Mouse (Mus musculus): ENCODE data around the gene Tspan32. TPM values are rescaled to one million over a fixed set of nuclear protein-coding genes. Genes with fewer than 3 reads are reported as not detected.

Tspan32 gene
- polyA plus RNA-seq, 1 experiment from 2014 or later: 3.4 TPM

DNA sequence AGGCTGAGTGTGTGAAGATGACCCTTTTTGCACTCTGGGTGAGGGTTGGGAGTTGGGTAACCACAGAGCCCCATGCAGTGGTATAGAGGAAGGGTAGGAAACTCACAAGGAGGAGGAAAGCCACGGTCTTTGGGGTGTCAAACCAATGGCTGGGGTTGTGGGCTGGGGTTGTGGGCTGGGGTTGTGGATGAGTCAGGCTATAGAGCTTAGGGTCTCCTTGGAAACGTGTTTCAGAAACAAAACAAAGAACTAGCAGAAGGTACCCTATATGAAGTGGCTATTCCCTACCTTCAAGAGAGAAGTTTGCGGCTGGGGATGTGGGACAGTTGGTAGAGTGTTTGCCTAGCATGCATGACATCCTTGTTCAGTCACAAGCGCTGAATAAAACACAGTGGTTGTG lies 5.2 kb downstream of the Tspan32 start:
- H3K4me2 ChIP-seq (replicated peaks): peak overlapping the region; percentile 55
- no peak for ATAC-seq (ENCODE audit: low FRiP score, low read depth)

DNA sequence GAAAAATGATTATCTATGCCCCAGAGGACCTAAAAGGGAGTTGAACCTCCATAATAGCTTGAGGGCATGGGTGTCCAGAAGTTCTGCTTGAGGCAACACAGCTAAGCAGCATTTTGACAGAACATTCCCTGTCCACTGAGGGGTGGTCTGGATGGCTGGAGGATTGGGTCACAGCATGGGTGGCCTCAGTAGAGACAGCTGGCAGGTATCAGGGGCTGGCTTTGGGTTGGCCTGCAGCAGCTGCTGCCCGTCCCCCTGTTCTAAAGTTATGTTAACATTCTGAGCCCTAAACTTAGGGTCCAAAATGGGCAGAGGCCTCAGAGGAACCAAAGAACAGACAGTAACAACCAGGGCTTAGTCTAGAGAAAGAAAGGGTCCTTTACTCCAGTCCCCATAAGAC lies 6.4 kb downstream of the Tspan32 start:
- H3K27me3 ChIP-seq: no peaks in the 10 kb centered on the region

More for the DNA sequence above, 5.2 kb downstream of the Tspan32 start:
- H3K36me3 ChIP-seq: no peaks in the 10 kb centered on the region
- no peaks in the 10 kb centered on the region for H3K9me3 ChIP-seq
- H3K4me1 ChIP-seq: peaks cover 67% of the 10 kb centered on the region
- no peak overlapping the region for H3K9ac ChIP-seq
- peak overlapping the region; percentile 99 for H3K27ac ChIP-seq
- WGBS: 86% methylated on average over 4 of the region's 4 CpGs
- H3K27me3 ChIP-seq: no peaks in the 10 kb centered on the region
- no peak overlapping the region for H3K4me3 ChIP-seq

DNA sequence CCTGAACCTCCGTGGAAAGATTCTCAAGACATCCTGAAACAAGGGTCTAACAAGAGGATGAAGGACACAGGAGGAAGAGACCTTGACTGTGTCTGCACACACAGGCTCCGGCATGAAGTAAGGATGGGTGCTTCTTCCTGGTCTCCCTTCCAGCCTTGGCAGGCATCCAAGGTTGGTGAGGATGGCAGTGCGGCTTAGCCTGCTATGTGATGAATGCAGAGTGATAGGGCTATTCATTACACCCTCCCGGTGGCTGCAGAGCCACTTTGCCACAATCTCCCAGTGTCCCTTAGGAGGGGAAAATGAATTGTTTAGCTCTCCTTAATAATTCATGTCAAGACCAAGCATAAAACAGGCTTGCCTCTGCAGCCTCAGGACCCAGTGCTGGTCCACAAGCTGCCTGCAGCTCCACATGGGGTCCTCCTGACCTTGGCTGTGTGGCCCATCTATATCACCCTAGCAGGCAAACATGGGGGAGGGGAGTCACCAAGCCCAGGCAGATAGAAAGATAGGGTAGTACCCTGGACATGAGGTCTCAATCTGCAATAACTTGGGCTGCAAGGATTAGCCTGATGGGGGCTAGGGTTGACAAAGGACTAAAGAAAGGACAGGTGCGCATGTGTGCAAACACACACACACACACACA lies 7.5 kb downstream of the Tspan32 start:
- H3K4me2 ChIP-seq (replicated peaks): no peak overlapping the region
- no peaks in the 10 kb centered on the region for H3K9me3 ChIP-seq
- H3K36me3 ChIP-seq: no peaks in the 10 kb centered on the region
- H3K4me1 ChIP-seq: peaks cover 66% of the 10 kb centered on the region
- no peak overlapping the region for H3K4me3 ChIP-seq
- H3K27ac ChIP-seq: no peak overlapping the region; the same call in 1 of the 2 replicates
- WGBS: 84% methylated on average over 5 of the region's 5 CpGs
- no peaks in the 10 kb centered on the region for H3K27me3 ChIP-seq
- no peak for ATAC-seq (ENCODE audit: low FRiP score, low read depth)
- H3K9ac ChIP-seq: no peak overlapping the region

More for the DNA sequence above, 6.4 kb downstream of the Tspan32 start:
- H3K9me3 ChIP-seq: no peaks in the 10 kb centered on the region
- peak overlapping the region; percentile 99; the same call in 1 of the 2 replicates for H3K27ac ChIP-seq
- no peak overlapping the region for H3K4me2 ChIP-seq (replicated peaks)
- H3K36me3 ChIP-seq: no peaks in the 10 kb centered on the region
- no peak overlapping the region for H3K4me3 ChIP-seq
- no peak overlapping the region for H3K9ac ChIP-seq
- H3K4me1 ChIP-seq: peaks cover 67% of the 10 kb centered on the region
- no peak for ATAC-seq (ENCODE audit: low FRiP score, low read depth)
- 86% methylated on average over 1 of the region's 1 CpGs for WGBS

DNA sequence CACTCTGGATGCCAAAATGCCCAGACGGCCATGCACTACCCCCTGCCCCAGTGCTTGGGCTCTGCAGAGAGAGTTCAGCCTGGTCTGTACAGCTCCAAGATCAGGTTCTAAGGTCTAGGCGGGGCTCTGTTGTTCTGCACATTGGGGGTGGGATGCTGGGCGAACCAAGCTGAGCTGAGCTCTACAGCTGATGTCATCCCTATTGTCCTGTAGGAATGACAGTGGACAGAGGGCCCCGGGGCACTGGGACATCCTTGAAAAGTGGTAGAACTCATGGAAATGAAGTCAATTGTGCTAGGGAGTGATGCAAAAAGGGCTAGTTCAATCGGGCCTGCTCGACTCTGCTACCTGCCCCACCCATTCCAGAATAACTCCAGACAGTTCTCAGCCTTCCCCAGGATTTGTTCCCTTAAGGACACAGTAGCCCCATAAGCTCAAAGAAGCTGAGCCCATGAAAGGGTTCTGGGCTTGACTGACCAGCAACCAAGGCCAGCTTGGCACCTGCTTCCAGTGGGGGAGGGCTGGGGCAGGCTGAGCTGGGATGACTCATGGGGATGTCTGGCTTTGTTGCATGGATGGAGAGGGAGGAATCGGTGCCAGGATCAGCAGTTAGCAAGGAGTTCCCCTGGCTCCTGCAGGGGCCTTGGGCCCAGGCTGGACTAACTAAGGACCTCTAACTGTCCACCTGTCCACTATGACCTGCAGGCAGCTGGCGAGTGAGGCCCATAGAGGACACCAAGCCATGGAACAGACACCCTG lies 8.8 kb downstream of the Tspan32 start:
- H3K27ac ChIP-seq: peak overlapping the region; percentile 10; the same call in 1 of the 2 replicates
- no peaks in the 10 kb centered on the region for H3K9me3 ChIP-seq
- H3K9ac ChIP-seq: no peak overlapping the region
- H3K27me3 ChIP-seq: no peaks in the 10 kb centered on the region
- H3K4me3 ChIP-seq: no peak overlapping the region
- H3K4me1 ChIP-seq: peaks cover 53% of the 10 kb centered on the region
- WGBS: 75% methylated on average over 8 of the region's 8 CpGs
- H3K36me3 ChIP-seq: no peaks in the 10 kb centered on the region
- H3K4me2 ChIP-seq (replicated peaks): no peak overlapping the region
- ATAC-seq (ENCODE audit: low FRiP score, low read depth): no peak

DNA sequence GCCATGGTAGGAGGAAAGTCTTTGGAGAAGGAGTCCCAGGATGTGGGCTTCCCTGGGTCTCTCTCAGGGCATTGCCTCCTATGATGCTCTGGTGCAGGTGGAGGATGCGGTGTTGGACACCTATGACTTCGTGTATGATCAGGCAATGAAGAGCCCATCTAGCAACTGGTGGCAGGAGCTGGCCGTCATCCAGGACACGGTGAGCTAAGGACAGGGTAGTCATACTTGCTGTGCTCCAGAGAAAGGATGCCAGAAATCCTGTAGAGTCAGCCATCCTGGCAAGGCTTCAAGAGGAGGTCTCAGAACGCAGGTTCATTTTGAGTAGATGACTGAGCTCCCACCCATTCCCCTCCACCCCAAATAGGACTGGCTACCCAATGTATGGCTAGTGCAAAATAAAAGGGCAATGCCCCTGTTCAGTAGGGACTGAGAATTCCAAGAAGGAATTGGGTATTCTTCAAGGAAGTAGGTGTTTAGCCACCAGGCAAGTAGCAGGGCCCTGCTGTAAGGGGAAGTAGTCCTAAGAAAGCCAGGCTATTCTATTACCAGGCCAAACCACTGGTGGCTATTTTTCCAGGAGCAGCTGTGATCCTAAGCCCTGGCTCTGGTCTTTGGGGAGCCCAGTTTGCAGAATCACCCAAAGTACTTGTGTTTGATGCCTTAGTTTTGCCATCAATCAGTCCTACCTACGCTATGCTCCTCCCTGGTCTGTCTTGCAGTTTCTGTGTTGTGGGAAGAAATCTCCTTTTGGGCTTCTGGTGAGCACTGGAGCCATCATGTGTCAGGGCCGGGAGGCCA lies 10.2 kb downstream of the Tspan32 start:
- WGBS: 83% methylated on average over 7 of the region's 7 CpGs
- H3K27me3 ChIP-seq: no peaks in the 10 kb centered on the region

DNA sequence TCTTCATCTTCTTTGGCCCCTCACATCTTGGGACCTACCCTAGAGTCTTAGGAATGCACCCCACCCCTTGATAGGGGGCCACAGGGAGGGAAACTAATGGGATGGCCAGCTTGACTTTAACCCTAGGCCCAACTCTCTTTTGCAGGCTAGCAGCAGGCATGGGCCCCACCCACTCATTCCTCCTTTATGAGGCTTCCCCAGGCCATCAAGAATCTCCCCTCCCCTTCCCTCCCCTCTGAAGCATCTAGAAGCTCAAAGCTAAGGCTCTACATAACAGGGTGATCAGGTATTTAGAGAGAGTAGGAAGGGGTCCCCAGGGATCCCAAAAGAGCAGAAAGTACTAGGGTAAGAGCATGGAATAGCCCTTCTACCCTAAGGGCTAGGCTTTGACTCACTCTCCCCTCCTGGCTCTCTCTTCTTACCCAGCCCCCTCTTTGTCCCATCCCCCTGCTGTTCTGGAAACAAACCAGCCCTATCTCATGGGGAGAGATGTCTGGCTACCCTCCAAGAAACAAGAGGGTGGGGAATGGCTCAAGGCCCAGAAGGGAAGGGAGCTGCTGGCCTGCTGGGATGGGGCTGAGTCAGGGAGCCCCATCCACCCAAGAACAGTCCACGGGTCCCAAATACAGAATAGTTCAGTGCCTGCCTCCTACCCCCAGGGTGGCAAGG lies 11.0 kb downstream of the Tspan32 start:
- Histone ChIP-seq H3K9me3 (no peaks in the 10 kb centered on the region), H3K27me3 (no peaks in the 10 kb centered on the region), H3K27ac (no peak overlapping the region; the same call in 1 of the 2 replicates), H3K9ac (no peak overlapping the region), H3K4me2 (replicated peaks) (no peak overlapping the region), H3K36me3 (no peaks in the 10 kb centered on the region), H3K4me3 (no peak overlapping the region), H3K4me1 (peaks cover 33% of the 10 kb centered on the region)
- no peak for ATAC-seq (ENCODE audit: low FRiP score, low read depth)
- 39% methylated on average over 1 of the region's 1 CpGs for WGBS

More for the DNA sequence above, 10.2 kb downstream of the Tspan32 start:
- H3K4me2 ChIP-seq (replicated peaks): no peak overlapping the region
- H3K27ac ChIP-seq: no peak overlapping the region
- H3K9ac ChIP-seq: no peak overlapping the region
- no peaks in the 10 kb centered on the region for H3K9me3 ChIP-seq
- no peak overlapping the region for H3K4me3 ChIP-seq
- peaks cover 42% of the 10 kb centered on the region for H3K4me1 ChIP-seq
- ATAC-seq (ENCODE audit: low FRiP score, low read depth): no peak
- H3K36me3 ChIP-seq: no peaks in the 10 kb centered on the region

DNA sequence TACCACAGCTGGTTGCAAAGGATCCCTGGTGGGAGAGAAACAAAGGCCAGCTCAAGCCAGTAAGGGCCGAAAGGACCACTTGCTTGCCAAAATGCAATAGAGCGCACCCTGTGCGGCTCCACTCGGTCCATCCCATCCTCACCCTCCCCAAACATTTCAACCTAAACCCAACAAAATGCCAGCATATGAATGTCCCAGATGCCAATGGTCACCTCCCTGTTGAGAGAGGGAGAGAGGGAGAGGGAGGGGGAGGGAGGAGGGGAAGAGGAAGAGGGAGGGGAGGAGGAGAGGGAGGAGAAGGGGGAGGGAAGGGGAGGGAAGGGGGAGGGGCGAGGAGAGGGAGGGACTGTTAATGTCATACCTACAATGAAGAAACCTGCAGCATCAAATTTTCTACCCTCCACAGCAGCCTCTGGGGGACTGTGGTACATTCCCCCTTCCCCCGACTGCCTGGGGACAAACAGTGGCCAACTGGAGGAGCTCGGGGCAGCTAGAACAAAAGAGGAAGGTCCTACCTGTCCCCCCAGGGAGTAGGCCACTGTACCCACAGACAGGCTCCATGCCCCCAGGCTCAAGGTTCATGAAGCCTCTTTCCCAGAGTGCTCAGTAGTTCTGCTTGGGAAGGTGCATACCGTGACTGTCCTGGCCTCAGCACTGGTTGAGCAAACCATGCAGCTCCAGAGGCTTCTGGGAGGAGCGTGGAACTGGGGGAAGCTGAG lies 11.7 kb downstream of the Tspan32 start:
- no peak overlapping the region for H3K9ac ChIP-seq
- no peak overlapping the region for H3K4me2 ChIP-seq (replicated peaks)
- H3K27me3 ChIP-seq: no peaks in the 10 kb centered on the region
- H3K27ac ChIP-seq: no peak overlapping the region; the same call in 1 of the 2 replicates
- ATAC-seq (ENCODE audit: low FRiP score, low read depth): no peak
- peaks cover 27% of the 10 kb centered on the region for H3K4me1 ChIP-seq
- WGBS: 61% methylated on average over 9 of the region's 9 CpGs
- H3K36me3 ChIP-seq: no peaks in the 10 kb centered on the region
- H3K9me3 ChIP-seq: no peaks in the 10 kb centered on the region
- no peak overlapping the region for H3K4me3 ChIP-seq

DNA sequence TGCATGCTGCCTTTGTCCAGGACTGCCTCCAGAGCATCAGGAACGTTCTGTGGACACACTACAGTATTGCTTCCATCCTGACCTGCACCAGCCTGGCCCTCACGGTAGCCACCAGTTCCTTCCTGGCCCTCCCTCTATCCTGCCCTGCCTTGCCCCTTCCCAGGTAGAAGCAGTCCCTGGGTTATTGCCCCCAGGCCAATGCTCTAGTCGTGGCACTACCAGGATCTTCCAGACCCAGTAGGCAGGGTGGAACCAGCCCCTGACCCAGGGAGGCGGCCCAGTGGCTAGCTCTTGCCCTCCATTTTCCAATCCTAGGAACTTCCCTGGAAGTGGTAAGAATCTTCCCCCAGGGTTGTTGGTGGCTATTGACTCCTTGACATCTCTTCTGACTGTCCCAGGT lies 12.3 kb downstream of the Tspan32 start:
- WGBS: 72% methylated on average over 4 of the region's 4 CpGs
- Histone ChIP-seq H3K36me3 (no peaks in the 10 kb centered on the region), H3K4me3 (no peak overlapping the region), H3K4me2 (replicated peaks) (no peak overlapping the region), H3K9me3 (no peaks in the 10 kb centered on the region), H3K9ac (no peak overlapping the region), H3K27me3 (no peaks in the 10 kb centered on the region), H3K4me1 (peaks cover 26% of the 10 kb centered on the region), H3K27ac (no peak overlapping the region)
- no peak for ATAC-seq (ENCODE audit: low FRiP score, low read depth)

DNA sequence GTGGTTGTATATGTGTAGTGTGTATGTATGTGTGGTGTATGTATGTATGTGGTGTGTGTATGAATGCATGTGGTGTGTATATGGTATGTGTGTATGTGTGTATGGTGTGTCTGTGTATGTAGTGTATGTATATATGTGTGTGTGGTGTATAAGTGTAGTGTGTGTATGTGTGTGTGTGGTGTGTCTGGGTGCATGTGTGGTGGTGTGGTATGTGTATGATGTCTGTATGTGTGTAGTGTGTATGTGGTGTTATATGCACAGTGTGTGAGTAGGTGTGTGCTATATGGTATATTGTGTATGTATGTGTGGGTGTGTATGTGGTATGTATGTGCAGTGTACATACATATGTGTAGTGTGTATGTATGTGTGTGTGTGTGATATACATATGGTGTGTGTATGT lies 15.2 kb downstream of the Tspan32 start:
- no peak for ATAC-seq (ENCODE audit: low FRiP score, low read depth)
- H3K9me3 ChIP-seq: no peaks in the 10 kb centered on the region
- H3K27me3 ChIP-seq: no peaks in the 10 kb centered on the region
- no peak overlapping the region for H3K4me3 ChIP-seq
- H3K36me3 ChIP-seq: peaks cover 3% of the 10 kb centered on the region
- H3K9ac ChIP-seq: no peak overlapping the region
- H3K4me2 ChIP-seq (replicated peaks): no peak overlapping the region
- H3K4me1 ChIP-seq: peaks cover 22% of the 10 kb centered on the region
- no peak overlapping the region for H3K27ac ChIP-seq

DNA sequence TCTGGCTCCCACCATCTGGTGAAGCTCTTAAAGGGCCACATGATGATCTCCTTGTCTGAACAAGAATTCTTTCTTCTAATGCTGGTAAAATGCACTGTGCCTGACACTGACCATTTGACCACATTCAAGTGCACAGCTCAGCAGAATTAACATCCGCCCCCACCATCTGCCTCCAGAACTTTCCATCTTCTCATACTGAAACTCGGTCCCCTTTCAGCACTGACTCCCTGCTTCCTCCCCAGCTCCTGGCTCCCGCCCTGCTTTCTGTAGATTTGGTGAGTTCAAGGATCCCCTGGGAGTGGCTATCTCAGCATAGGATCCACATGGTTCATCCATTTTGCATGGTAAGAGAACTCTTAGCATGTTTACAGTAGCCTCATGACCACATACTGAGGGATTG lies 15.9 kb downstream of the Tspan32 start:
- Histone ChIP-seq H3K9ac (no peak overlapping the region), H3K36me3 (peaks cover 8% of the 10 kb centered on the region), H3K4me2 (replicated peaks) (no peak overlapping the region), H3K4me3 (no peak overlapping the region), H3K4me1 (peaks cover 15% of the 10 kb centered on the region), H3K27ac (no peak overlapping the region), H3K27me3 (no peaks in the 10 kb centered on the region), H3K9me3 (no peaks in the 10 kb centered on the region)
- no peak for ATAC-seq (ENCODE audit: low FRiP score, low read depth)
- WGBS: 79% methylated on average over 3 of the region's 3 CpGs

DNA sequence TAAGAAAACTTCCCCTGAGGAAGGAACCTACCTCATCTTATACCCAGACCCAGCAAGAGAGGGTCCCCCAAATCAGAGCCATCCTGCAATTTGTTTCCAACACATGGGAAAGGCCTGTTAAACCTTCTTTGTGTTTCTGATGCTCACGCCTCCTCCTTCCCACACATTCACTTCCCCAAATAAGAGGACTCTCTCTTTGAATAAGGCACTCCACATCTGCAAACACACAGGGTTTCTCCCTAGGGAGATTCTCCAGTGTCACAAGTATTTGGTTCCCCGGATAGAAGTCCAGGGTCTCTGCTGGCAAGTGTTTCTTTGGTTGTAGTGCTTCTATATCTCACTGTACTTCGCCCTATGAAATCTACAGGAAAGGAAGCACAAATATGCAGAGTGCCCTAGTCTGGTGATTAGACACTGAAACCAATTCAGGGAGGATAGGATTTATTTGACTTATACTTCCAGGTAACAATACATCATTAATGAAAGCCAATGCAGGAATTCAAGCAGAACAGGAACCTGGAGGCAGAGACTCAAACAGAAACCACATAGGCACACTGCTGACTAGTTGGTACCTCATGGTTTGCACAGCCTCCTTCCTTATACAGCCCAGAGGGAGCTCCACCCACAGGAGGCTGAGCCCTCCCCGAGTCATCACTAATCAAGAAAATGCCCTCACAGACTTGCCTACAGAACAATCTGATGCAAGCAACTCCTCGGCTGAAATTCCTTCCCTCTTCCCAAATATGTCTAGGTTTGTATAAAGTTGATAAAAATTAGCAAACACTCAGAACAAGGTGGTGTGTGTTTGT lies 16.7 kb downstream of the Tspan32 start:
- peaks cover 8% of the 10 kb centered on the region for H3K4me1 ChIP-seq
- no peaks in the 10 kb centered on the region for H3K27me3 ChIP-seq
- ATAC-seq (ENCODE audit: low FRiP score, low read depth): no peak
- WGBS: 63% methylated on average over 5 of the region's 5 CpGs
- H3K36me3 ChIP-seq: peaks cover 8% of the 10 kb centered on the region
- no peak overlapping the region for H3K4me3 ChIP-seq
- H3K9me3 ChIP-seq: no peaks in the 10 kb centered on the region
- H3K9ac ChIP-seq: no peak overlapping the region
- no peak overlapping the region for H3K27ac ChIP-seq
- no peak overlapping the region for H3K4me2 ChIP-seq (replicated peaks)
